Mouse (Mus musculus): ENCODE results near the gene Aifm2.

DNA sequence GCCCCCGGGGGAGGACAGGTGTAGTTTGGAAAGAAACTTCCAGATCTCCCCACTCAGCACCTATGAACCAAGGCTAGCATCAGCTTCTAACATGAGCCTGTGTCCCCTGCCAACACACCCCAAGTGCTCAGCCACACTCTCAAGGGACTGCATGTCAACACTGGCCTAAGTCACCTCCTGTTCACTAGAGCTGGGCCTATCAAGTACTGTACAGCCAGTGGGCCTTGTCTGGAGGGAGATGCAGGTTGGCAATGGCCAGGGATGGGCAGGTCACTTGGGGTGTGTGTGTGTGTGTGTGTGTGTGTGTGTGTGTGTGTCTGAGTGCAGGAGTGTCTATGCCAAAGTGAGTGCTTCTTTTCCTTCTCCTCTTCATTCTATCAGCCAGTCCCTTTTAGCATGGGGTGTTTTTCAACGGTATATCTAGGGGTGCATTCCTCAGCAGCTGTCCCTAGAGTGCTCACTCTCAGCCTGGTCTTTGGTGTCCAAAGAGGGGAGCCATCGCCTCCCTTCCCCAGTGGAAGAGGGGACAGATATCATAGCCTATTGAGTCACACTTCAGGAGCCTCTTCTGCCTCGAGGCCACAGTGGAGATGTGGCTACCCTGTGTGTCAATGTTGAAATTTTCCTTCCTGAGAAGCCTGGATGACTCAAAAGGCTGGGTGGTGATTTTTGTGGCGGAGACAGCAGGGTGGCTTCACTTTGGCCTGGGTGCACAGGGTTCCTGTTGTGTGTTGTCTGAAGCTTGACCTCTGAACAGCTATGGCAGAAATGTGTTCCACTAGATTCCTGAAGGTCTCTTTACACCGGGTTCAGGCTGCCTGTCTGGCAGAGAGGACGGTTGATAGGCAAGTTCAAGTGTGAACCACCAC, 1.2 kb downstream of the Aifm2 start:
- TF ChIP-seq CTCF (IDR thresholded peaks at IDR 0.05; ENCODE audit: borderline replicate concordance, insufficient read depth, low read length) (no peak), POLR2A (IDR thresholded peaks at IDR 0.05; ENCODE audit: low read depth, low read length) (no peak)

Data from embryonic fibroblast, embryonic 13.5 days (primary cell).